Mouse (Mus musculus): Measurements from ENCODE around the gene Clic3. TPM values are rescaled to one million over a fixed set of nuclear protein-coding genes. Genes with fewer than 3 reads are reported as not detected.

The Clic3 gene
- polyA plus RNA-seq, 1 experiment from 2014 or later: 139 TPM

- no peaks in the 10 kb centered on the region for H3K27me3 ChIP-seq (ENCODE audit: control insufficient read depth, insufficient read depth, low read depth, low read length)
- H3K4me2 ChIP-seq (ENCODE audit: low read depth, low read length): no peak overlapping the region
- no peak overlapping the region for H3K4me3 ChIP-seq (ENCODE audit: low read length)
- ATAC-seq (ENCODE audit: low read depth): no peak
- no peaks in the 10 kb centered on the region for H3K36me3 ChIP-seq (ENCODE audit: control insufficient read depth, insufficient read depth, low read length)
- H3K4me1 ChIP-seq (replicated peaks; ENCODE audit: control insufficient read depth, insufficient read depth, low read length): peaks cover 8% of the 10 kb centered on the region; the same call in 1 of the 2 replicates
- 73% methylated on average over 2 of the region's 2 CpGs for WGBS
- no peaks in the 10 kb centered on the region for H3K9me3 ChIP-seq (ENCODE audit: control insufficient read depth, low read length)
- H3K27ac ChIP-seq (ENCODE audit: low read length): no peak overlapping the region
- no peak overlapping the region for H3K9ac ChIP-seq (ENCODE audit: low read length)
Measured at GRCm38 (mm10) chr2:25472550-25472949, 15.9 kb downstream of the Clic3 start.

GRCm38 (mm10) chr2:25477541-25477940 lies 20.9 kb downstream of the Clic3 start:
- Histone ChIP-seq H3K4me3 (ENCODE audit: low read length) (no peak overlapping the region), H3K9ac (ENCODE audit: low read length) (no peak overlapping the region), H3K4me1 (replicated peaks; ENCODE audit: control insufficient read depth, insufficient read depth, low read length) (no peaks in the 10 kb centered on the region), H3K4me2 (ENCODE audit: low read depth, low read length) (no peak overlapping the region), H3K27me3 (ENCODE audit: control insufficient read depth, insufficient read depth, low read depth, low read length) (no peaks in the 10 kb centered on the region), H3K9me3 (ENCODE audit: control insufficient read depth, low read length) (no peaks in the 10 kb centered on the region), H3K36me3 (ENCODE audit: control insufficient read depth, insufficient read depth, low read length) (no peaks in the 10 kb centered on the region), H3K27ac (ENCODE audit: low read length) (no peak overlapping the region)
- ATAC-seq (ENCODE audit: low read depth): no peak
- WGBS: 76% methylated on average over 8 of the region's 8 CpGs

- Histone ChIP-seq H3K4me1 (replicated peaks; ENCODE audit: control insufficient read depth, insufficient read depth, low read length) (no peaks in the 10 kb centered on the region), H3K27ac (ENCODE audit: low read length) (no peak overlapping the region), H3K9me3 (ENCODE audit: control insufficient read depth, low read length) (no peaks in the 10 kb centered on the region), H3K4me2 (ENCODE audit: low read depth, low read length) (no peak overlapping the region), H3K27me3 (ENCODE audit: control insufficient read depth, insufficient read depth, low read depth, low read length) (no peaks in the 10 kb centered on the region), H3K9ac (ENCODE audit: low read length) (no peak overlapping the region), H3K36me3 (ENCODE audit: control insufficient read depth, insufficient read depth, low read length) (no peaks in the 10 kb centered on the region), H3K4me3 (ENCODE audit: low read length) (no peak overlapping the region)
- WGBS: 76% methylated on average over 3 of the region's 3 CpGs
- no peak for ATAC-seq (ENCODE audit: low read depth)
Measured at GRCm38 (mm10) chr2:25477967-25478675, 21.5 kb downstream of the Clic3 start.

- 64% methylated on average over 10 of the region's 10 CpGs for WGBS
- ATAC-seq (ENCODE audit: low read depth): no peak
Measured at GRCm38 (mm10) chr2:25479551-25480311, 23.1 kb downstream of the Clic3 start.

GRCm38 (mm10) chr2:25480541-25480940 lies 23.9 kb downstream of the Clic3 start:
- no peak overlapping the region for H3K4me2 ChIP-seq (ENCODE audit: low read depth, low read length)
- no peak overlapping the region for H3K27ac ChIP-seq (ENCODE audit: low read length)
- ATAC-seq (ENCODE audit: low read depth): no peak
- no peaks in the 10 kb centered on the region for H3K4me1 ChIP-seq (replicated peaks; ENCODE audit: control insufficient read depth, insufficient read depth, low read length)
- H3K36me3 ChIP-seq (ENCODE audit: control insufficient read depth, insufficient read depth, low read length): no peaks in the 10 kb centered on the region
- 73% methylated on average over 1 of the region's 1 CpGs for WGBS
- no peaks in the 10 kb centered on the region for H3K9me3 ChIP-seq (ENCODE audit: control insufficient read depth, low read length)
- no peak overlapping the region for H3K4me3 ChIP-seq (ENCODE audit: low read length)
- H3K27me3 ChIP-seq (ENCODE audit: control insufficient read depth, insufficient read depth, low read depth, low read length): no peaks in the 10 kb centered on the region
- H3K9ac ChIP-seq (ENCODE audit: low read length): no peak overlapping the region

More at GRCm38 (mm10) chr2:25479551-25480311, 23.1 kb downstream of the Clic3 start:
- Histone ChIP-seq H3K27ac (ENCODE audit: low read length) (no peak overlapping the region), H3K9ac (ENCODE audit: low read length) (no peak overlapping the region), H3K27me3 (ENCODE audit: control insufficient read depth, insufficient read depth, low read depth, low read length) (no peaks in the 10 kb centered on the region), H3K9me3 (ENCODE audit: control insufficient read depth, low read length) (no peaks in the 10 kb centered on the region), H3K4me2 (ENCODE audit: low read depth, low read length) (no peak overlapping the region), H3K4me3 (ENCODE audit: low read length) (no peak overlapping the region), H3K4me1 (replicated peaks; ENCODE audit: control insufficient read depth, insufficient read depth, low read length) (no peaks in the 10 kb centered on the region), H3K36me3 (ENCODE audit: control insufficient read depth, insufficient read depth, low read length) (no peaks in the 10 kb centered on the region)

GRCm38 (mm10) chr2:25482969-25483368 lies 26.3 kb downstream of the Clic3 start:
- Histone ChIP-seq H3K4me3 (ENCODE audit: low read length) (no peak overlapping the region), H3K27ac (ENCODE audit: low read length) (no peak overlapping the region), H3K4me1 (replicated peaks; ENCODE audit: control insufficient read depth, insufficient read depth, low read length) (no peaks in the 10 kb centered on the region), H3K27me3 (ENCODE audit: control insufficient read depth, insufficient read depth, low read depth, low read length) (no peaks in the 10 kb centered on the region), H3K9me3 (ENCODE audit: control insufficient read depth, low read length) (no peaks in the 10 kb centered on the region), H3K4me2 (ENCODE audit: low read depth, low read length) (no peak overlapping the region), H3K9ac (ENCODE audit: low read length) (no peak overlapping the region), H3K36me3 (ENCODE audit: control insufficient read depth, insufficient read depth, low read length) (no peaks in the 10 kb centered on the region)
- ATAC-seq (ENCODE audit: low read depth): no peak
- 21% methylated on average over 7 of the region's 7 CpGs for WGBS

- no peak overlapping the region for H3K4me2 ChIP-seq (ENCODE audit: low read depth, low read length)
- no peak for ATAC-seq (ENCODE audit: low read depth)
- 61% methylated on average over 11 of the region's 11 CpGs for WGBS
Measured at GRCm38 (mm10) chr2:25484901-25485647, 28.4 kb downstream of the Clic3 start.

GRCm38 (mm10) chr2:25487965-25488670 lies 31.5 kb downstream of the Clic3 start:
- 69% methylated on average over 6 of the region's 6 CpGs for WGBS
- H3K4me2 ChIP-seq (ENCODE audit: low read depth, low read length): no peak overlapping the region
- no peaks in the 10 kb centered on the region for H3K4me1 ChIP-seq (replicated peaks; ENCODE audit: control insufficient read depth, insufficient read depth, low read length)
- no peak overlapping the region for H3K27ac ChIP-seq (ENCODE audit: low read length)
- H3K4me3 ChIP-seq (ENCODE audit: low read length): no peak overlapping the region
- H3K9me3 ChIP-seq (ENCODE audit: control insufficient read depth, low read length): no peaks in the 10 kb centered on the region
- no peaks in the 10 kb centered on the region for H3K36me3 ChIP-seq (ENCODE audit: control insufficient read depth, insufficient read depth, low read length)
- no peaks in the 10 kb centered on the region for H3K27me3 ChIP-seq (ENCODE audit: control insufficient read depth, insufficient read depth, low read depth, low read length)
- ATAC-seq (ENCODE audit: low read depth): no peak
- H3K9ac ChIP-seq (ENCODE audit: low read length): no peak overlapping the region

More at GRCm38 (mm10) chr2:25484901-25485647, 28.4 kb downstream of the Clic3 start:
- Histone ChIP-seq H3K9ac (ENCODE audit: low read length) (no peak overlapping the region), H3K36me3 (ENCODE audit: control insufficient read depth, insufficient read depth, low read length) (no peaks in the 10 kb centered on the region), H3K9me3 (ENCODE audit: control insufficient read depth, low read length) (no peaks in the 10 kb centered on the region), H3K4me1 (replicated peaks; ENCODE audit: control insufficient read depth, insufficient read depth, low read length) (no peaks in the 10 kb centered on the region), H3K27ac (ENCODE audit: low read length) (no peak overlapping the region), H3K27me3 (ENCODE audit: control insufficient read depth, insufficient read depth, low read depth, low read length) (no peaks in the 10 kb centered on the region), H3K4me3 (ENCODE audit: low read length) (no peak overlapping the region)
